In the genomic region with DNA sequence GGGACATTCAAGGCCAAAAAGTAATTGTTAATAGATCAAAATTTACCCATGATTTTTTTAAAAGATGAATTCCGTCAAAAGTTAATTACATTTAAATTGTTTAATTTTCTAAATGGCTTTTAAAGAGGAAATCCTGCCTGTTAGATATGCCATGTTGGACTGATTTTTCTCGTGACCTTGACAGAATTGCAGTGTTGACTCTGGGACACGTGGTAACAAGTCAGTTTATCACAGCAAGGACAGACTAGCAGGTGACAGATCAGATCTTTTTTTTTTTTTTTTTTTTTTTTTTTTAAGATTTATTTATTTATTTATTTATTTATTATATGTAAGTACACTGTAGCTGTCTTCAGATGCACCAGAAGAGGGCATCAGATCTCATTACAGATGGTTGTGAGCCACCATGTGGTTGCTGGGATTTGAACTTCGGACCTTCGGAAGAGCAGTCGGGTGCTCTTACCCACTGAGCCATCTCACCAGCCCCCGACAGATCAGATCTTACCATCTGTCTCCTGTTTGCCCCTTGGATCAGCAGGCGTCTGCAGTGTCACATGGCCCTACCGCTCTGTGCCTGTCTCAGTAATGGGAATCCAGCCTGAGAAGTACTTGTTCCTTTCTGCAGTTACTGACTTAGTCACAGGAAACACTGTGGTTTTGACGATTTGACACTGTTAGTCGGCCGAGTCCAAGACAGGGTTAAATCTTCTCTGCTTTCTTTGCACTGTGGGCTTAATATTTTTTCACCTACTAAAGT, we compare ENCODE assay signal across 7 mouse cellular contexts.
A peak's percentile ranks its signal among the peaks of the same experiment; 100 is the strongest.
DNase-seq lines count a peak whose midpoint lies in the region; ATAC-seq and TF ChIP-seq lines count a peak whose summit lies in the region.
"Not testable (repeated sequence)": the region's sequence is repeated elsewhere in the genome, so short reads cannot be mapped to it uniquely, and the experiment has no call there.

No protein-coding gene starts in this region.

- not testable (repeated sequence) for H3K27ac ChIP-seq in liver, embryonic 16.5 days (ENCODE audit: low read length); testis, adult 2 months (ENCODE audit: control insufficient read depth, insufficient read depth, low read depth, low read length)

- not testable (repeated sequence) for TF ChIP-seq CTCF in testis, adult 2 months (IDR thresholded peaks at IDR 0.05; ENCODE audit: control insufficient read depth, insufficient read depth, insufficient replicate concordance, low read depth, low read length)

- not testable (repeated sequence) for H3K9me3 ChIP-seq in liver, embryonic 16.5 days (replicated peaks; ENCODE audit: control insufficient read depth, low read length)

- not testable (repeated sequence) for H3K4me2 ChIP-seq in liver, embryonic 16.5 days (ENCODE audit: low read depth, low read length)

- H3K4me1 ChIP-seq in liver, embryonic 16.5 days (ENCODE audit: control insufficient read depth, low read depth, low read length); testis, adult 2 months (ENCODE audit: control insufficient read depth, insufficient read depth, low read length): not testable (repeated sequence)

- not testable (repeated sequence) for H3K4me3 ChIP-seq in liver, embryonic 16.5 days (ENCODE audit: low read depth, low read length)
- peak overlapping the region; percentile 22; the same call in 1 of the 2 replicates for H3K4me3 ChIP-seq in testis, adult 2 months (ENCODE audit: control insufficient read depth, low read depth, low read length)

- not testable (repeated sequence) for H3K27me3 ChIP-seq in liver, embryonic 16.5 days (ENCODE audit: control insufficient read depth, insufficient read depth, low read depth, low read length); testis, adult 2 months (ENCODE audit: control insufficient read depth, insufficient read depth, low read length)

- peak; percentile 47 for DNase-seq in CD4-positive helper T cell, adult 2 months (ENCODE audit: low read depth, low spot score)
- peak; percentile 4 for DNase-seq in T-cell, adult 2 months (ENCODE audit: low spot score)
- peak; percentile 8 for DNase-seq in cerebellum, adult 11 months
- DNase-seq in cerebellum, postnatal 14 days, result peak; percentile 46 to 52

- H3K36me3 ChIP-seq in liver, embryonic 16.5 days (ENCODE audit: control insufficient read depth, insufficient read depth); testis, adult 2 months (ENCODE audit: control insufficient read depth, insufficient read depth, low read length): not testable (repeated sequence)

- TF ChIP-seq POLR2A in testis, adult 2 months (IDR thresholded peaks at IDR 0.05; ENCODE audit: control insufficient read depth, low read depth, low read length), result not testable (repeated sequence)

- ATAC-seq in hematopoietic stem cell, adult 5-6 weeks (replicated peaks in 1 of 2; ENCODE audit: insufficient read depth in 1 of 2, low FRiP score in 2 of 2, low TSS enrichment in 1 of 2, low read depth in 1 of 2, poor library complexity in 2 of 2, severe bottlenecking in 2 of 2), result peak; percentile 49 to 62; a peak in 3 of 4 replicates
- peak; percentile 13; the same call in 1 of the 2 replicates for ATAC-seq in liver, embryonic 16.5 days (ENCODE audit: low read depth)

- H3K9ac ChIP-seq in liver, embryonic 16.5 days (ENCODE audit: low read depth, low read length), result not testable (repeated sequence)

- 25% methylated on average over 12 of the region's 12 CpGs for WGBS in liver, embryonic 16.5 days (ENCODE audit: insufficient replicate concordance)
